Mouse (Mus musculus) heart, postnatal 0 days (tissue): ENCODE results near the gene Atrnl1. TPM values are rescaled to one million over a fixed set of nuclear protein-coding genes. Genes with fewer than 3 reads are reported as not detected.

ENCODE experiments used
- ATAC-seq: fragments of 200-750 bp; cut with Nextera tagmentation; 2 replicates; pipeline ENCODE4 v1.8.0; 2017; ENCODE audit warnings: low read depth, moderate number of reproducible peaks, moderate library complexity; ENCODE audit not compliant: insufficient read depth
- DNase-seq: peaks from one replicate; pipeline ENCODE4 v3.0.0-alpha.2; 2016; ENCODE audit warnings: low spot score
- H3K27ac ChIP-seq: fragments of 300-500 bp; sonication (generic); 2 replicates; pipeline ENCODE4 v1.5.1; 2014; ENCODE audit warnings: low read depth, mild to moderate bottlenecking
- H3K27me3 ChIP-seq: fragments of 300-500 bp; sonication (generic); 2 replicates; pipeline ENCODE4 v1.6.1; 2014; ENCODE audit warnings: low read length, mixed read lengths; ENCODE audit not compliant: control insufficient read depth, insufficient read depth
- H3K36me3 ChIP-seq: fragments of 300-500 bp; sonication (generic); replicated peaks from 2 replicates; pipeline ENCODE4 v1.6.1; 2014; ENCODE audit warnings: low read length, mixed read lengths; ENCODE audit not compliant: control insufficient read depth, insufficient read depth
- H3K4me1 ChIP-seq: fragments of 300-500 bp; sonication (generic); 2 replicates; pipeline ENCODE4 v1.6.1; 2014; ENCODE audit warnings: antibody characterized with exemption; ENCODE audit not compliant: control insufficient read depth, insufficient read depth
- H3K4me2 ChIP-seq: fragments of 300-500 bp; sonication (generic); 2 replicates; pipeline ENCODE4 v1.6.1; 2014; ENCODE audit warnings: low read depth, mild to moderate bottlenecking, low read length, moderate library complexity
- H3K4me3 ChIP-seq: fragments of 300-500 bp; sonication (generic); 2 replicates; pipeline ENCODE4 v1.5.1; 2014; ENCODE audit warnings: low read depth, low read length
- H3K9ac ChIP-seq: fragments of 300-500 bp; sonication (generic); replicated peaks from 2 replicates; pipeline ENCODE4 v1.6.1; 2014; ENCODE audit warnings: low read depth, low read length, mixed read lengths
- H3K9me3 ChIP-seq: fragments of 300-500 bp; sonication (generic); replicated peaks from 2 replicates; pipeline ENCODE4 v1.6.1; 2016; ENCODE audit warnings: low read length; ENCODE audit not compliant: control insufficient read depth
- CTCF ChIP-seq: IDR thresholded peaks from 2 replicates; pipeline ENCODE4 v1.5.1; 2016; ENCODE audit warnings: antibody characterized with exemption, control low read depth, low read depth
- EP300 ChIP-seq: IDR thresholded peaks from 2 replicates; pipeline ENCODE4 v1.6.1; 2016; ENCODE audit warnings: antibody characterized with exemption, low read depth
- WGBS: fragments of 180-500 bp; shearing (Covaris S2); extraction: QIAGEN DNeasy Blood & Tissue Kit; methylation state at CpG from one replicate; pipeline ENCODE4 v1.1.7; 2014; 5-methylcytosine and 5-hydroxymethylcytosine counted together
- polyA plus RNA-seq: library from polyadenylated mRNA; unstranded; fragments of >200 nt; fragmentation: Nextera tagmentation; extraction: Ambion mirVana; gene quantifications from 2 replicates; pipeline ENCODE4 v1.2.1, GENCODE M21; 2015
- total RNA-seq: library from RNA; depleted of rRNA; stranded (reverse); fragments of >200 nt; gene quantifications from 2 replicates; pipeline ENCODE4 v1.2.3, GENCODE M21; 2014; ENCODE audit warnings: low replicate concordance

Atrnl1 gene
- total and polyA plus RNA-seq, 2 experiments from 2014 or later, result 1.7 to 16.9 TPM

GRCm38 (mm10) chr19:57881927-57882326, 271.1 kb downstream of the Atrnl1 start:
- H3K4me3 ChIP-seq, result no peak overlapping the region
- ATAC-seq (no peak), DNase-seq (no peak)
- TF ChIP-seq EP300 (no peak), CTCF (no peak)
- no peaks in the 10 kb centered on the region for H3K36me3 ChIP-seq
- H3K27me3 ChIP-seq, result no peaks in the 10 kb centered on the region
- WGBS, result 87% methylated on average over 7 of the region's 7 CpGs
- no peaks in the 10 kb centered on the region for H3K4me1 ChIP-seq
- no peak overlapping the region for H3K9ac ChIP-seq
- H3K9me3 ChIP-seq, result no peaks in the 10 kb centered on the region
- H3K27ac ChIP-seq, result no peak overlapping the region
- H3K4me2 ChIP-seq, result no peak overlapping the region

GRCm38 (mm10) chr19:57888871-57889270, 278.0 kb downstream of the Atrnl1 start:
- TF ChIP-seq CTCF, result no peak
- TF ChIP-seq EP300, result no peak
- H3K36me3 ChIP-seq, result no peaks in the 10 kb centered on the region
- 88% methylated on average over 8 of the region's 8 CpGs for WGBS

DNA sequence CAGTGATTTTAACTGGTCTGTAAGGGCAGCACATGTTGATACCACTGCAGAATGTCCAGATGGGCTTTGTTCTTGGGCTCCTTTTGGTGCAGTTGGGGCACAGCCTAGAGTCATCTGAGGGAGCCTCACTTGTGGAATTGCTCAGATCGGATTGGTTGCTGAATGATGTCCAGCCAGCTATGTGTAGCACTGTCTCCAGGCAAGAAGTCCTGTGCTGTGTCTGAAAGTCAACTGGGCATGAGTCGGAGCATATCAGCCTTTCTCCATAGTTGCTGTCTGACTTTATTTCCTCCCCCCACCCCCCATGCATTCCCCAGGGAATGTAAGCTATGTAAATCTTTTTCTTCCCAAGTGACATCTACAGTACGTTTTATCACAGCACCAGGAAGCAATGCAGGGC, 278.9 kb downstream of the Atrnl1 start:
- Histone ChIP-seq H3K4me3 (no peak overlapping the region), H3K27me3 (no peaks in the 10 kb centered on the region), H3K9ac (no peak overlapping the region), H3K36me3 (no peaks in the 10 kb centered on the region), H3K4me1 (no peaks in the 10 kb centered on the region; the same call in none of the 2 replicates), H3K27ac (no peak overlapping the region), H3K9me3 (no peaks in the 10 kb centered on the region), H3K4me2 (peak overlapping the region; percentile 34)
- ATAC-seq (peak; percentile 41; the same call in 1 of the 2 replicates), DNase-seq (no peak)
- 23% methylated on average over 3 of the region's 3 CpGs for whole genome bisulfite sequencing
- TF ChIP-seq EP300 (no peak), CTCF (no peak)

More at GRCm38 (mm10) chr19:57888871-57889270, 278.0 kb downstream of the Atrnl1 start:
- H3K4me2 ChIP-seq, result no peak overlapping the region
- H3K27ac ChIP-seq, result no peak overlapping the region
- no peak overlapping the region for H3K9ac ChIP-seq
- H3K27me3 ChIP-seq, result no peaks in the 10 kb centered on the region
- DNase-seq (no peak), ATAC-seq (no peak)
- no peaks in the 10 kb centered on the region for H3K9me3 ChIP-seq
- no peak overlapping the region for H3K4me3 ChIP-seq
- H3K4me1 ChIP-seq, result no peaks in the 10 kb centered on the region; the same call in none of the 2 replicates

GRCm38 (mm10) chr19:57890954-57891353, 280.1 kb downstream of the Atrnl1 start:
- no peak for ATAC-seq
- 50% methylated on average over 3 of the region's 3 CpGs for WGBS
- H3K27ac ChIP-seq, result no peak overlapping the region

GRCm38 (mm10) chr19:57894191-57894590, 283.4 kb downstream of the Atrnl1 start:
- ATAC-seq (no peak), DNase-seq (no peak)
- Histone ChIP-seq H3K4me3 (no peak overlapping the region), H3K36me3 (no peaks in the 10 kb centered on the region), H3K27me3 (no peaks in the 10 kb centered on the region), H3K9ac (no peak overlapping the region), H3K27ac (no peak overlapping the region), H3K9me3 (no peaks in the 10 kb centered on the region), H3K4me1 (no peaks in the 10 kb centered on the region; the same call in none of the 2 replicates), H3K4me2 (no peak overlapping the region)
- TF ChIP-seq CTCF (no peak), EP300 (no peak)
- WGBS, result 46% methylated on average over 1 of the region's 1 CpGs

More at GRCm38 (mm10) chr19:57890954-57891353, 280.1 kb downstream of the Atrnl1 start:
- Histone ChIP-seq H3K36me3 (no peaks in the 10 kb centered on the region), H3K9me3 (no peaks in the 10 kb centered on the region), H3K4me3 (no peak overlapping the region), H3K27me3 (no peaks in the 10 kb centered on the region), H3K9ac (no peak overlapping the region), H3K4me1 (no peaks in the 10 kb centered on the region; the same call in none of the 2 replicates), H3K4me2 (no peak overlapping the region)
- no peak for TF ChIP-seq CTCF
- TF ChIP-seq EP300, result no peak
- DNase-seq, result no peak

- Histone ChIP-seq H3K36me3 (no peaks in the 10 kb centered on the region), H3K9ac (no peak overlapping the region), H3K4me1 (no peaks in the 10 kb centered on the region), H3K27me3 (no peaks in the 10 kb centered on the region), H3K27ac (no peak overlapping the region), H3K4me3 (no peak overlapping the region), H3K4me2 (no peak overlapping the region), H3K9me3 (no peaks in the 10 kb centered on the region)
- TF ChIP-seq EP300 (no peak), CTCF (peak; percentile 54)
- DNase-seq, result no peak
- WGBS, result 71% methylated on average over 1 of the region's 1 CpGs
- no peak for ATAC-seq
These were observed 289.2 kb downstream of the Atrnl1 start for GRCm38 (mm10) chr19:57900037-57900436.
